Mouse (Mus musculus) kidney, postnatal 0 days (tissue): Measurements from ENCODE around the gene Tldc1. TPM values are rescaled to one million over a fixed set of nuclear protein-coding genes. Genes with fewer than 3 reads are reported as not detected.

Experiments
- ATAC-seq: fragments of 200-750 bp; cut with Nextera tagmentation; replicated peaks from 2 replicates; pipeline ENCODE4 v1.8.0; 2017; ENCODE audit warnings: low read depth, moderate number of reproducible peaks, moderate TSS enrichment, moderate library complexity; ENCODE audit not compliant: low FRiP score
- DNase-seq: peaks from one replicate; pipeline ENCODE4 v3.0.0-alpha.2; 2016; ENCODE audit warnings: low spot score
- H3K27ac ChIP-seq: fragments of 300-500 bp; sonication (generic); 2 replicates; pipeline ENCODE4 v1.5.1; 2014; ENCODE audit warnings: mild to moderate bottlenecking
- H3K27me3 ChIP-seq: fragments of 300-500 bp; sonication (generic); 2 replicates; pipeline ENCODE4 v1.6.1; 2014; ENCODE audit warnings: low read length, mixed read lengths; ENCODE audit not compliant: insufficient read depth
- H3K36me3 ChIP-seq: fragments of 300-500 bp; sonication (generic); 2 replicates; pipeline ENCODE4 v1.6.1; 2014; ENCODE audit warnings: low read length, mixed read lengths; ENCODE audit not compliant: insufficient read depth
- H3K4me1 ChIP-seq: fragments of 300-500 bp; sonication (generic); replicated peaks from 2 replicates; pipeline ENCODE4 v1.6.1; 2014; ENCODE audit warnings: antibody characterized with exemption, low read length, mixed read lengths; ENCODE audit not compliant: insufficient read depth
- H3K4me2 ChIP-seq: fragments of 300-500 bp; sonication (generic); 2 replicates; pipeline ENCODE4 v1.6.1; 2014; ENCODE audit warnings: mild to moderate bottlenecking, low read length, moderate library complexity, mixed read lengths
- H3K4me3 ChIP-seq: fragments of 300-500 bp; sonication (generic); replicated peaks from 2 replicates; pipeline ENCODE4 v1.5.1; 2014; ENCODE audit warnings: low read depth, low read length
- H3K9ac ChIP-seq: fragments of 300-500 bp; sonication (generic); 2 replicates; pipeline ENCODE4 v1.6.1; 2014; ENCODE audit warnings: low read depth, low read length
- H3K9me3 ChIP-seq: fragments of 300-500 bp; sonication (generic); replicated peaks from 2 replicates; pipeline ENCODE4 v1.6.1; 2016; ENCODE audit warnings: low read length, inconsistent platforms, mixed read lengths
- CTCF ChIP-seq: IDR thresholded peaks from 2 replicates; pipeline ENCODE4 v1.5.1; 2016; ENCODE audit warnings: antibody characterized with exemption, low read depth, mild to moderate bottlenecking, moderate library complexity
- WGBS: fragments of 180-500 bp; shearing (Covaris S2); extraction: QIAGEN DNeasy Blood & Tissue Kit; methylation state at CpG from one replicate; pipeline ENCODE4 v1.1.7; 2014; 5-methylcytosine and 5-hydroxymethylcytosine counted together
- polyA plus RNA-seq: library from polyadenylated mRNA; unstranded; fragments of >200 nt; fragmentation: Nextera tagmentation; extraction: Ambion mirVana; gene quantifications from 2 replicates; pipeline ENCODE4 v1.2.1, GENCODE M21; 2015

Tldc1 gene
- polyA plus RNA-seq, 1 experiment from 2014 or later: 11.9 TPM

- DNase-seq (no peak), ATAC-seq (no peak)
- WGBS: 61% methylated on average over 4 of the region's 4 CpGs
- Histone ChIP-seq H3K4me1 (no peaks in the 10 kb centered on the region), H3K27ac (no peak overlapping the region), H3K9ac (no peak overlapping the region), H3K9me3 (no peaks in the 10 kb centered on the region), H3K4me2 (no peak overlapping the region), H3K27me3 (no peaks in the 10 kb centered on the region), H3K4me3 (no peak overlapping the region), H3K36me3 (no peaks in the 10 kb centered on the region)
- TF ChIP-seq CTCF: no peak
These were observed 54.5 kb downstream of the Tldc1 start for GRCm38 (mm10) chr8:119723676-119724075.

GRCm38 (mm10) chr8:119722348-119722747 lies 55.9 kb downstream of the Tldc1 start:
- H3K27me3 ChIP-seq: no peaks in the 10 kb centered on the region
- no peak overlapping the region for H3K9ac ChIP-seq
- no peak overlapping the region for H3K4me3 ChIP-seq
- no peaks in the 10 kb centered on the region for H3K36me3 ChIP-seq
- no peak for ATAC-seq
- DNase-seq: no peak
- WGBS: 53% methylated on average over 6 of the region's 6 CpGs
- no peaks in the 10 kb centered on the region for H3K9me3 ChIP-seq
- no peak for TF ChIP-seq CTCF
- H3K4me1 ChIP-seq: no peaks in the 10 kb centered on the region
- no peak overlapping the region for H3K4me2 ChIP-seq
- H3K27ac ChIP-seq: no peak overlapping the region

DNA sequence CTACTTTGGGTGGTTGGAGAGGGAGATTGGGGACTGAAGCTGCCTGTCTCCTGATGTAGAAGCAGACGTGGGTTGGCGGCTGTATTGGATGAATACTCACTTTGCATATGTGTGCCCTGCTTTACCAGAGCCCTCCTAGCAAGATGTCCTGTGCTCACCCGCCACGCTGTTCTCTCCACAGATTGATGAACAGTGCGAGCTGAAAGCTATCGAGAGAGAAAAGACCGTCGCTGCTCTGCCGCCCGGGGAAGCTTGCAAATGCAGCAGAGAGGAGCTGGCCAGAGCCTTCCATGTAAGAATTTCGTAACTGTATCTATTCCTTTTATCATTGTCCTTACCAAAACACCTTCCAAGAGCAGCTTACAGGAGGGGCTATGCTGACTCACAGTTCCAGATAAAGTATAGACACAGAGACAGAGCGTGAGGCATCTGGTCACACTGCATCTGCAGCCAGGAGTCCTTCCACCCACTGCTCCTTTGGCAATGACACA lies 59.2 kb downstream of the Tldc1 start:
- Histone ChIP-seq H3K4me3 (no peak overlapping the region), H3K4me1 (no peaks in the 10 kb centered on the region), H3K27me3 (no peaks in the 10 kb centered on the region), H3K4me2 (no peak overlapping the region), H3K27ac (no peak overlapping the region), H3K9me3 (no peaks in the 10 kb centered on the region), H3K9ac (no peak overlapping the region), H3K36me3 (no peaks in the 10 kb centered on the region)
- 70% methylated on average over 12 of the region's 12 CpGs for whole genome bisulfite sequencing
- ATAC-seq: no peak
- TF ChIP-seq CTCF: no peak
- DNase-seq: no peak

GRCm38 (mm10) chr8:119717765-119718164 lies 60.5 kb downstream of the Tldc1 start:
- ATAC-seq (no peak), DNase-seq (peak; percentile 40)
- no peaks in the 10 kb centered on the region for H3K27me3 ChIP-seq
- H3K9ac ChIP-seq: no peak overlapping the region
- no peaks in the 10 kb centered on the region for H3K36me3 ChIP-seq
- no peaks in the 10 kb centered on the region for H3K9me3 ChIP-seq
- no peak overlapping the region for H3K4me2 ChIP-seq
- TF ChIP-seq CTCF: peak; percentile 68
- H3K27ac ChIP-seq: no peak overlapping the region
- H3K4me3 ChIP-seq: no peak overlapping the region
- WGBS: 59% methylated on average over 9 of the region's 9 CpGs
- no peaks in the 10 kb centered on the region for H3K4me1 ChIP-seq

DNA sequence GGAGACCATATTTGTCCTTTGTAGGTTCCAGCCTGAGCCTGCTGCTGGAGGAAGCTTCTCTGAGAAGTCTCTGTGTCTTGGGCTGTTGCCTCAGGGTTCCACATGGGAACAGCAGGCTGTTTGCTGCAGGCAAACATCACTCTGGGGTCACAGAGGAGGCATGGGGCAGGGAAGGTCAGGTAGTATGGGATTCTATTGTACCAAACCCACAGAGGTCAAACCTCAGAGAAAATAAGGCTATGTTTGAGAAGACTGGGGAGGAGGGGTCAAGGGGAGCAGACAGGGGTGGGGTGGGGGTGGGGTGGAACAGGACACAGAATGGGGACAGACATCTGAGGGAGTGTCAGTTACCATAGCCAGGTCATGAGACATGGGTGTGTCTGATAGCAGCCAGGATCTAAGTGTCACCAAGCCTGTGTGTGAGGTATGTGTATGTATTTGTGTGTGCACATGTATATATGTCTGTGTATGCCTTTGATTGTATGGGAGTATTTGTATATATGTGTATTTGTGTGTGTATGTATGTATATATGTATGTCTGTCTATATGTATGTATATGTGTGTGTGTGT lies 61.4 kb downstream of the Tldc1 start:
- no peak overlapping the region for H3K9ac ChIP-seq
- H3K36me3 ChIP-seq: no peaks in the 10 kb centered on the region
- no peak overlapping the region for H3K4me2 ChIP-seq
- no peaks in the 10 kb centered on the region for H3K9me3 ChIP-seq
- ATAC-seq (no peak), DNase-seq (no peak)
- TF ChIP-seq CTCF: no peak
- H3K27ac ChIP-seq: no peak overlapping the region
- no peaks in the 10 kb centered on the region for H3K27me3 ChIP-seq
- H3K4me1 ChIP-seq: no peaks in the 10 kb centered on the region
- H3K4me3 ChIP-seq: no peak overlapping the region

- no peak overlapping the region for H3K4me2 ChIP-seq
- no peak overlapping the region for H3K4me3 ChIP-seq
- H3K36me3 ChIP-seq: no peaks in the 10 kb centered on the region
- 46% methylated on average over 12 of the region's 12 CpGs for WGBS
- no peak for TF ChIP-seq CTCF
- H3K9me3 ChIP-seq: no peaks in the 10 kb centered on the region
- no peak for ATAC-seq
- DNase-seq: peak; percentile 42
- H3K4me1 ChIP-seq: no peaks in the 10 kb centered on the region
- no peaks in the 10 kb centered on the region for H3K27me3 ChIP-seq
- no peak overlapping the region for H3K9ac ChIP-seq
- no peak overlapping the region for H3K27ac ChIP-seq
These were observed 63.0 kb downstream of the Tldc1 start for GRCm38 (mm10) chr8:119715221-119715620.

DNA sequence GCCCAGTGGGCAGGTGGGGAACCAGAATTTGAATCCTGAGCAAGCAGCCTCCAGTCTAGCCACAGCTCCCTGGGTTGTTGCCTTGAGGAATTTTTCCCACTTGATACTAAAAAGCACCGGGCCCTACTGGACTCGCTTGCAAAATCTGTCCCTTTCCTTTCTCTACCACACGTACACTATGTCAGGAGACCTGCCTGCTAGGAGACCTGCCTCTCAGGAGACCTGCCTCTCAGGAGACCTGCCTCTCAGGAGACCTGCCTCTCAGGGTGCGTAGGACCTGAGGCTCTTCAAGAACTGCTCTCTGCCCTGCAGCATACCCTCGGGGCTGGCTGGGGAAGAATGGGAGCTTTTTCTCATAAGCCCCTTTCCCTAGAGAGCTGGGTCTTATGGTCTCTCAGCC lies 64.8 kb downstream of the Tldc1 start:
- DNase-seq (no peak), ATAC-seq (no peak)
- H3K4me1 ChIP-seq: 0 out of 2 replicates have a peak, but pooled peaks cover 3% of the 10 kb centered on the region
- 82% methylated on average over 5 of the region's 5 CpGs for WGBS
- no peak overlapping the region for H3K4me2 ChIP-seq
- no peaks in the 10 kb centered on the region for H3K36me3 ChIP-seq
- no peaks in the 10 kb centered on the region for H3K27me3 ChIP-seq
- no peak for TF ChIP-seq CTCF
- no peaks in the 10 kb centered on the region for H3K9me3 ChIP-seq
- no peak overlapping the region for H3K4me3 ChIP-seq
- no peak overlapping the region for H3K27ac ChIP-seq
- no peak overlapping the region for H3K9ac ChIP-seq
